Mouse (Mus musculus) layer of hippocampus, postnatal 36 days (tissue): ENCODE data around the gene Tfcp2l1. TPM values are rescaled to one million over a fixed set of nuclear protein-coding genes. Genes with fewer than 3 reads are reported as not detected.

Experiments used
- total RNA-seq, 2 experiments: library from RNA; stranded (reverse); gene quantifications; 2 replicates each; pipeline ENCODE4 v1.2.3; 2021

Tfcp2l1 gene
- total RNA-seq, 2 experiments from 2014 or later: 2.2 to 2.5 TPM

Other genes starting within 250 kb of the Tfcp2l1 start
- gene Clasp1, start 238.9 kb upstream of the Tfcp2l1 start, total RNA-seq: 100 to 1,000 TPM in 1 of 2 experiments, 10 to 100 TPM in 1; 92.6 to 106 TPM